Mouse (Mus musculus) myocyte (in vitro differentiated cells): Measurements from ENCODE around the gene Foxp4. TPM values are rescaled to one million over a fixed set of nuclear protein-coding genes. Genes with fewer than 3 reads are reported as not detected.

Experiments used
- H3K27me3 ChIP-seq: one replicate; pipeline ENCODE4 v1.6.1; 2011; ENCODE audit not compliant: control insufficient read depth, insufficient read depth, insufficient read length
- H3K36me3 ChIP-seq: one replicate; pipeline ENCODE4 v1.6.1; 2011; ENCODE audit not compliant: control insufficient read depth, insufficient read depth
- H3K4me2 ChIP-seq: one replicate; pipeline ENCODE4 v1.6.1; 2011; ENCODE audit warnings: low read depth, control low read depth
- H3K4me3 ChIP-seq: one replicate; pipeline ENCODE4 v1.5.1; 2011; ENCODE audit warnings: mild to moderate bottlenecking, control low read depth, moderate library complexity
- H3K79me2 ChIP-seq: one replicate; pipeline ENCODE4 v1.6.1; 2011; ENCODE audit not compliant: control insufficient read depth, insufficient read depth
- H3ac ChIP-seq: one replicate; pipeline ENCODE4 v1.6.1; 2011; ENCODE audit not compliant: control insufficient read depth, insufficient read length
- CEBPB ChIP-seq: IDR thresholded peaks from 2 replicates; pipeline ENCODE4 v1.6.1; 2011; ENCODE audit warnings: mild to moderate bottlenecking, moderate library complexity; ENCODE audit not compliant: poor library complexity, insufficient read depth, severe bottlenecking
- E2F4 ChIP-seq: IDR thresholded peaks from one replicate; pipeline ENCODE4 v1.6.1; 2011; ENCODE audit warnings: mild to moderate bottlenecking, control low read depth, moderate library complexity; ENCODE audit not compliant: insufficient read depth
- MAX ChIP-seq: IDR thresholded peaks from one replicate; pipeline ENCODE4 v1.6.1; 2011; ENCODE audit warnings: low read depth, mild to moderate bottlenecking, control low read depth
- MYOD1 ChIP-seq, 3 experiments: IDR thresholded peaks; one replicate each; pipeline ENCODE4 v1.6.1; 2011; ENCODE audit warnings: control low read depth in 2 of 3, low read depth in 2 of 3, mild to moderate bottlenecking in 2 of 3, moderate library complexity in 1 of 3; ENCODE audit not compliant: insufficient read length in 2 of 3, control insufficient read depth in 1 of 3
- MYOG ChIP-seq, 3 experiments: IDR thresholded peaks; one replicate each; pipeline ENCODE4 v1.6.1; 2011; ENCODE audit warnings: control low read depth in 2 of 3, low read depth in 2 of 3, mild to moderate bottlenecking in 2 of 3; ENCODE audit not compliant: insufficient read length in 2 of 3, control insufficient read depth in 1 of 3, insufficient read depth in 1 of 3
- POLR2A ChIP-seq: IDR thresholded peaks from one replicate; pipeline ENCODE4 v1.6.1; 2011; ENCODE audit warnings: low read depth, mild to moderate bottlenecking, control low read depth, moderate library complexity; ENCODE audit not compliant: insufficient read length
- POLR2AphosphoS2 ChIP-seq: IDR thresholded peaks from one replicate; pipeline ENCODE4 v1.6.1; 2011; ENCODE audit warnings: low read depth, control low read depth; ENCODE audit not compliant: insufficient read length
- REST ChIP-seq: IDR thresholded peaks from one replicate; pipeline ENCODE4 v1.6.1; 2011; ENCODE audit warnings: mild to moderate bottlenecking, control low read depth, moderate library complexity; ENCODE audit not compliant: insufficient read depth, insufficient read length
- SRF ChIP-seq: IDR thresholded peaks from one replicate; pipeline ENCODE4 v1.6.1; 2011; ENCODE audit warnings: low read depth; ENCODE audit not compliant: control insufficient read depth, insufficient read length
- TCF12 ChIP-seq: IDR thresholded peaks from one replicate; pipeline ENCODE4 v1.6.1; 2011; ENCODE audit warnings: mild to moderate bottlenecking, control low read depth; ENCODE audit not compliant: poor library complexity, insufficient read depth, severe bottlenecking
- TCF3 ChIP-seq: IDR thresholded peaks from one replicate; pipeline ENCODE4 v1.6.1; 2011; ENCODE audit warnings: low read depth, control low read depth; ENCODE audit not compliant: insufficient read length
- USF1 ChIP-seq: IDR thresholded peaks from one replicate; pipeline ENCODE4 v1.6.1; 2011; ENCODE audit warnings: low read depth, mild to moderate bottlenecking, control low read depth, moderate library complexity
- polyA plus RNA-seq: library from polyadenylated mRNA; unstranded; fragments of >200 nt; fragmentation: generic; extraction: Trizol; gene quantifications from one replicate; pipeline ENCODE4 v1.2.1, GENCODE M21; 2012; ENCODE audit warnings: missing spikeins

Gene Foxp4
- polyA plus RNA-seq, 1 experiment: 24.7 TPM

DNA sequence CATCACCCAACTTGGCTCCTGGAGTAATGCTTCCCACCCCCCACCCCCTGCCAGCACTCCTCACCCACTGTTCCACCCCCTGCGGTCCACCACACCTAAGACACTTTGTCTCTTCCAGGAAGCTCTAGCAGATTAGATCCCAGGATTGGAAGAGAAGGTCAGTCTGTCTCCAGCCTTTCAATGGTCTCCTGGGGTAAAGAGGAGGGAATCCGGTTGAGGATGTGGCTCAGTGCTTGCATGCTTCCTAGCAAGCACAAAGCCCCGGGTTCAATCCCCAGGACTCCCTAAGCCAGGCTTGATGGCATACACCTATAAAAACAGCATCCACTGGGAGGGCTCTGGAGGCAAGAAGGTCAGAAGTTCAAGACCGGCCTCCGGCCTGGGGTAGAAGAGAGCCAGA is 26.4 kb upstream of the Foxp4 start:
- peaks cover 17% of the 10 kb centered on the region for H3K27me3 ChIP-seq
- TF ChIP-seq TCF12 (no peak), MYOG (IDR thresholded peaks at IDR 0.05; ENCODE audit: control insufficient read depth in 1 of 3, insufficient read depth in 1 of 3, insufficient read length in 2 of 3, low read depth in 2 of 3) (no peak), USF1 (no peak), REST (no peak), CEBPB (no peak), MAX (no peak)
- H3K4me2 ChIP-seq: no peak overlapping the region
- H3ac ChIP-seq: no peak overlapping the region
- H3K4me3 ChIP-seq: no peak overlapping the region
- H3K79me2 ChIP-seq: no peaks in the 10 kb centered on the region
- H3K36me3 ChIP-seq: no peaks in the 10 kb centered on the region

DNA sequence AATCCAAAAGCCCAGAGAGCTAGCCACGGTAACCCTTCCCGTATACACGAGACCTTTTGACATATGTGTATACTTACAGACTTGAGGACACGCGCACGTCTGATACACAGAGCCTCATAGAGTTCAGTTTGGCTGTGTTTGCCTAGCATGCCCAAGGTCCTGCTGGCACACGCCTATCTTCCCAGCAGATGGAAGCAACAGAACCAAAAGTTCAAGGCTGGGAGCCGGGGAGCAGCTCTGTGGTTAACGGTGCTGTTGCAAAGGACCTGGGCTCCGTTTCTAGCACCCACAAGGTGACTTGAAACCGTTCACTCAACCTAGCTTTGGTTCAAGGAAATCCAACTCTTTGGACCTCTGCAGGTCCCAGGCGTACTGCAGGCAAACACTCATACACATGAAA is 25.0 kb upstream of the Foxp4 start:
- no peak overlapping the region for H3K4me2 ChIP-seq
- H3K79me2 ChIP-seq: no peaks in the 10 kb centered on the region
- no peak overlapping the region for H3ac ChIP-seq
- no peaks in the 10 kb centered on the region for H3K36me3 ChIP-seq
- TF ChIP-seq MYOG (IDR thresholded peaks at IDR 0.05; ENCODE audit: control insufficient read depth in 1 of 3, insufficient read depth in 1 of 3, insufficient read length in 2 of 3, low read depth in 2 of 3): no peak
- TF ChIP-seq MYOD1 (IDR thresholded peaks at IDR 0.05; ENCODE audit: control insufficient read depth in 1 of 3, insufficient read length in 2 of 3, low read depth in 2 of 3): no peak
- TF ChIP-seq CEBPB: no peak
- no peak for TF ChIP-seq SRF
- no peak for TF ChIP-seq E2F4
- TF ChIP-seq TCF12: no peak
- no peak for TF ChIP-seq TCF3
- no peak for TF ChIP-seq POLR2A
- no peak for TF ChIP-seq POLR2AphosphoS2
- no peak for TF ChIP-seq REST
- no peak for TF ChIP-seq MAX
- TF ChIP-seq USF1: no peak
- peaks cover 17% of the 10 kb centered on the region for H3K27me3 ChIP-seq
- no peak overlapping the region for H3K4me3 ChIP-seq

DNA sequence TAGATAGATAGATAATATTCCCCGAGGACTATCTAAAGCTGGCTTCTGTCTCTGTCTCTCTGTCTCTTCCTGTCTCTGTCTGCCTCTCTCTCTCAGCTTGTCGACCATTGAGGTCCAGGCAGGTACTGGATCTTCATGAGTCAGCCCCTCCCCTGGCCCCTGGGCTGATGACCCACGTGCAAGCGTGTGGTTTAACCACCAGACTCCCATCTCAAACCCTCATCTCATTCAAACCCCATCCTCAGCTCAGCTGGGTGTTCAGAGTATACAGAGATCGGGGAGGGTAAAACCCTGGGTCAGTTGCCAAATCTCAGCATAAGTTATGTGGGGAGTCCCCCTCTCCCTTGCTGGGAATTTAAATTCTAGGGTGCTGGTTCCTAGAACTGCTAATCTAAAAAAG is 24.3 kb upstream of the Foxp4 start:
- Histone ChIP-seq H3K27me3 (peaks cover 13% of the 10 kb centered on the region), H3K4me3 (no peak overlapping the region), H3K79me2 (no peaks in the 10 kb centered on the region), H3K4me2 (no peak overlapping the region), H3ac (no peak overlapping the region), H3K36me3 (no peaks in the 10 kb centered on the region)
- TF ChIP-seq POLR2AphosphoS2 (no peak), MYOD1 (IDR thresholded peaks at IDR 0.05; ENCODE audit: control insufficient read depth in 1 of 3, insufficient read length in 2 of 3, low read depth in 2 of 3) (no peak), USF1 (no peak), TCF3 (no peak), MYOG (IDR thresholded peaks at IDR 0.05; ENCODE audit: control insufficient read depth in 1 of 3, insufficient read depth in 1 of 3, insufficient read length in 2 of 3, low read depth in 2 of 3) (no peak), POLR2A (no peak), SRF (no peak), CEBPB (no peak), TCF12 (no peak)

DNA sequence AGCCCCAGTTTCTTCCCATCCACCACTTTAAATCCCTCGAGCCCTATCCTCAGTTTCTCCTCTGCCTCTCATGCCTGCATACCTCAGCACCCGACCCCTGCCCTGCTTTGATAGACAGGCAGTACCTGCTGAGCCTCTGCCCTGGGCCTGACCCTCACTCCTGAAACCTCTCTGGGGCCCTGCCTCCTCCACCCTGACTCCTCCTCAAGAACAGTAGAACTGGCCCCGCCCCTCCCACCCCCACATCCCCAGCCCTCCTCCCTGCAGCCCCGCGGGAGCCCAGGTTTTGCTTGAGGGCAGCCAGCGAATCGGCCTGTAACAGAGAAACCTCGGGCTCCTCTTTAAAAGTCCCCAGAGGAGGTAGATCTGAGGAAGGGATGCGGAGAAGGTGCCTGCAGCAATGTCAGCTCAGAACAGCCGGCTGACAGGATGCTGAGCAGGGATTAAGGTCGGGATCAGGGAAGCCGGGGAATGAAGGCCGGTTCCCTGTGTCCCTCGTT is 22.5 kb upstream of the Foxp4 start:
- Histone ChIP-seq H3K4me3 (no peak overlapping the region), H3K79me2 (no peaks in the 10 kb centered on the region), H3K4me2 (no peak overlapping the region), H3ac (no peak overlapping the region), H3K36me3 (no peaks in the 10 kb centered on the region), H3K27me3 (peaks cover 2% of the 10 kb centered on the region)
- TF ChIP-seq CEBPB (no peak), TCF3 (no peak), TCF12 (no peak), SRF (no peak), REST (no peak), POLR2AphosphoS2 (no peak), E2F4 (no peak), MYOD1 (IDR thresholded peaks at IDR 0.05; ENCODE audit: control insufficient read depth in 1 of 3, insufficient read length in 2 of 3, low read depth in 2 of 3) (no peak), POLR2A (no peak), USF1 (no peak), MYOG (IDR thresholded peaks at IDR 0.05; ENCODE audit: control insufficient read depth in 1 of 3, insufficient read depth in 1 of 3, insufficient read length in 2 of 3, low read depth in 2 of 3) (no peak), MAX (no peak)

DNA sequence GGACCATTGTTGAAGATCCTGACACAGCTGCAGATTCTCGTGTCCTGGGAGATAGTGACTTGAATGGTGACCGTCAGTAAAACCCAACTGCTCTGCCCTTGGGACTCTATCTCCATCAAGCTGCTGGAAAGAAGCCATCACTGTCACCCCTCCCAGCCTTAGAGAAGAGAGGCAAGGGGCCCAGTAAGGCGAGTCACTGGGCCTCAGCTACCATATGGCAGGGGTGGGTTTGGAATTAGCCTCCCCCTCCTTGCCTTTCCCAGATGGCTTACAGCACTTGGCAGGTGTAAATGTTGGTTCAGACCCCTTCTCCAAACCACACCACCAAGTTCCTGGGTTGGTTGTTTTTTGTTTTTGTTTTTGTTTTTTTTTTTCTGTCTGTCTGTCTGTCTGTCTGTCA is 21.7 kb upstream of the Foxp4 start:
- Histone ChIP-seq H3ac (no peak overlapping the region), H3K4me3 (no peak overlapping the region), H3K27me3 (no peaks in the 10 kb centered on the region), H3K79me2 (no peaks in the 10 kb centered on the region), H3K4me2 (no peak overlapping the region), H3K36me3 (no peaks in the 10 kb centered on the region)
- no peak for TF ChIP-seq TCF12
- no peak for TF ChIP-seq POLR2AphosphoS2
- no peak for TF ChIP-seq CEBPB
- TF ChIP-seq MYOD1 (IDR thresholded peaks at IDR 0.05; ENCODE audit: control insufficient read depth in 1 of 3, insufficient read length in 2 of 3, low read depth in 2 of 3): no peak
- TF ChIP-seq MYOG (IDR thresholded peaks at IDR 0.05; ENCODE audit: control insufficient read depth in 1 of 3, insufficient read depth in 1 of 3, insufficient read length in 2 of 3, low read depth in 2 of 3): no peak
- TF ChIP-seq E2F4: no peak
- TF ChIP-seq TCF3: no peak
- no peak for TF ChIP-seq USF1
